Mouse (Mus musculus): ENCODE data around the gene Sh2b1.

- TF ChIP-seq GATA1 (IDR thresholded peaks at IDR 0.05; ENCODE audit: low read length): no peak
- no peak for TF ChIP-seq TAL1 (IDR thresholded peaks at IDR 0.05; ENCODE audit: low read length)
These were observed 3.9 kb downstream of the Sh2b1 start for GRCm38 (mm10) chr7:126471361-126471760.

All from erythroblast, embryonic 14.5 days (primary cell).